ENCODE assay signal across 1 mouse cellular context in the genomic region with DNA sequence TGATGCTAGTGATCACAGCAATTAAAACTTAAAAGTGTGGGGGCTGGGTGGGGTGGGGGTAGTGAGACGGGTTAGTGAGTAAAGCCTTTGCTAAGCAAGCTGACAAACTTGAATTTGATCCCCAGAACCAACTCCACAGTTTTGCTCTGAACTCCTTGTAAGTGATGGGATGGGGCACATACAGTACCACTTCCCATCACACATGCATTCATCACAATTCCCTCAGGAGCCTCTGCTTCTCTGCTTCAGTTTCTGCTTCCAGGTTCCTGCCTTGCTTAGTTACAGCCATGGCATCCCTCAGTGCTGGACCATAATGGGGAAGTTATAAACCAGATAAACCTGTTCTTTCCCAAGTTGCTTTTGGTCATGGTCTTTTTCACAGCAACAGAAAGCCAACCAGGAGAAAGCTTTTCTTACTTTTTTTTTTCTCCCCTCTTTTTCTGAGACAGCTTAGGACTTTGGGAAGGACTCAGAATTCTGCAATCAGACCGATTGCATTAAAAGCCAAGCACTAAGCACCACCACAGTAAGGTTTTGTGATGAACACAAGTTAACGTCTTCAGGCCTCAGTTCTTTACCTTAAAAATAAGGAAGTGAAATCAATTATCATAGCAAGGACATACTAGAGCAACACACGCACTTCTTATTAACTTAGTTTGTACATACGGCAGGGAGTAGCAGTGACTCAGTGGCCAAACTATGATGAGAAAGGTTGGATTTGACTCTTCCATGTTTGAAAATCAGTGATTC.
A peak's percentile ranks its signal among the peaks of the same experiment; 100 is the strongest.
TF ChIP-seq lines count a peak whose summit lies in the region.

No protein-coding gene starts in this region.

TF ChIP-seq in MEL, 35 proteins besides CTCF, POLR2A, EP300 and RAD21 (continued from another document):
- TF ChIP-seq SIN3A (IDR thresholded peaks at IDR 0.05; ENCODE audit: low read length) (peak; percentile 43), TBP (IDR thresholded peaks at IDR 0.05; ENCODE audit: low read depth, low read length) (peak; percentile 82), ZMIZ1 (IDR thresholded peaks at IDR 0.05; ENCODE audit: low read depth, low read length) (peak; percentile 17; the same call in 1 of the 2 replicates), JUND (IDR thresholded peaks at IDR 0.05; ENCODE audit: low read depth, low read length) (0 out of 2 replicates have a peak, but pooled peaks have one; percentile 11), POLR2AphosphoS2 (IDR thresholded peaks at IDR 0.05; ENCODE audit: low read length) (0 out of 2 replicates have a peak, but pooled peaks have one; percentile 9), TCF12 (IDR thresholded peaks at IDR 0.05; ENCODE audit: low read depth, low read length) (peak; percentile 27), CHD1 (IDR thresholded peaks at IDR 0.05; ENCODE audit: low read depth, low read length) (peak; percentile 88; the same call in 1 of the 2 replicates), NELFE (IDR thresholded peaks at IDR 0.05; ENCODE audit: low read depth, low read length) (peak; percentile 27; the same call in 1 of the 2 replicates), MYC (IDR thresholded peaks at IDR 0.05; ENCODE audit: low read depth, low read length) (peak; percentile 49; the same call in 1 of the 2 replicates)
TF ChIP-seq in MEL: peak in this region for 12.
